Mouse (Mus musculus) intestine, postnatal 0 days (tissue): ENCODE measurements around the gene Zfp58. TPM values are rescaled to one million over a fixed set of nuclear protein-coding genes. Genes with fewer than 3 reads are reported as not detected.

Experiments used
- ATAC-seq: fragments of 200-750 bp; cut with Nextera tagmentation; 2 replicates; pipeline ENCODE4 v1.8.0; 2017; ENCODE audit warnings: mild to moderate bottlenecking, moderate TSS enrichment, moderate library complexity
- H3K27ac ChIP-seq: fragments of 300-500 bp; sonication (generic); 2 replicates; pipeline ENCODE4 v1.5.1; 2014; ENCODE audit warnings: mild to moderate bottlenecking, low read depth, low read length, moderate library complexity
- H3K27me3 ChIP-seq: fragments of 300-500 bp; sonication (generic); replicated peaks from 2 replicates; pipeline ENCODE4 v1.6.1; 2014; ENCODE audit warnings: low read length, mixed read lengths; ENCODE audit not compliant: control insufficient read depth, insufficient read depth
- H3K36me3 ChIP-seq: fragments of 300-500 bp; sonication (generic); 2 replicates; pipeline ENCODE4 v1.6.1; 2014; ENCODE audit warnings: mild to moderate bottlenecking, moderate library complexity; ENCODE audit not compliant: control insufficient read depth, insufficient read depth
- H3K4me1 ChIP-seq: fragments of 300-500 bp; sonication (generic); replicated peaks from 2 replicates; pipeline ENCODE4 v1.6.1; 2014; ENCODE audit warnings: antibody characterized with exemption, low read length, mixed read lengths; ENCODE audit not compliant: control insufficient read depth, insufficient read depth
- H3K4me2 ChIP-seq: fragments of 300-500 bp; sonication (generic); replicated peaks from 2 replicates; pipeline ENCODE4 v1.6.1; 2014; ENCODE audit warnings: low read depth, mild to moderate bottlenecking, moderate library complexity
- H3K4me3 ChIP-seq: fragments of 300-500 bp; sonication (generic); 2 replicates; pipeline ENCODE4 v1.5.1; 2014; ENCODE audit warnings: low read depth, low read length
- H3K9ac ChIP-seq: fragments of 300-500 bp; sonication (generic); 2 replicates; pipeline ENCODE4 v1.6.1; 2014; ENCODE audit warnings: mild to moderate bottlenecking, low read depth, low read length
- H3K9me3 ChIP-seq: fragments of 300-500 bp; sonication (generic); 2 replicates; pipeline ENCODE4 v1.6.1; 2016; ENCODE audit warnings: mixed run types; ENCODE audit not compliant: control insufficient read depth
- CTCF ChIP-seq: sonication (generic); IDR thresholded peaks from 2 replicates; pipeline ENCODE4 v1.5.1; 2016; ENCODE audit warnings: low read depth, mild to moderate bottlenecking, control low read depth, antibody characterized with exemption, moderate library complexity
- WGBS: fragments of 180-500 bp; shearing (Covaris S2); extraction: QIAGEN DNeasy Blood & Tissue Kit; methylation state at CpG from one replicate; pipeline ENCODE4 v1.1.7; 2014; 5-methylcytosine and 5-hydroxymethylcytosine counted together
- polyA plus RNA-seq: library from polyadenylated mRNA; unstranded; fragments of >200 nt; fragmentation: Nextera tagmentation; extraction: Ambion mirVana; gene quantifications from 2 replicates; pipeline ENCODE4 v1.2.1, GENCODE M21; 2015

The Zfp58 gene
- polyA plus RNA-seq, 1 experiment from 2014 or later: 4.7 TPM

DNA sequence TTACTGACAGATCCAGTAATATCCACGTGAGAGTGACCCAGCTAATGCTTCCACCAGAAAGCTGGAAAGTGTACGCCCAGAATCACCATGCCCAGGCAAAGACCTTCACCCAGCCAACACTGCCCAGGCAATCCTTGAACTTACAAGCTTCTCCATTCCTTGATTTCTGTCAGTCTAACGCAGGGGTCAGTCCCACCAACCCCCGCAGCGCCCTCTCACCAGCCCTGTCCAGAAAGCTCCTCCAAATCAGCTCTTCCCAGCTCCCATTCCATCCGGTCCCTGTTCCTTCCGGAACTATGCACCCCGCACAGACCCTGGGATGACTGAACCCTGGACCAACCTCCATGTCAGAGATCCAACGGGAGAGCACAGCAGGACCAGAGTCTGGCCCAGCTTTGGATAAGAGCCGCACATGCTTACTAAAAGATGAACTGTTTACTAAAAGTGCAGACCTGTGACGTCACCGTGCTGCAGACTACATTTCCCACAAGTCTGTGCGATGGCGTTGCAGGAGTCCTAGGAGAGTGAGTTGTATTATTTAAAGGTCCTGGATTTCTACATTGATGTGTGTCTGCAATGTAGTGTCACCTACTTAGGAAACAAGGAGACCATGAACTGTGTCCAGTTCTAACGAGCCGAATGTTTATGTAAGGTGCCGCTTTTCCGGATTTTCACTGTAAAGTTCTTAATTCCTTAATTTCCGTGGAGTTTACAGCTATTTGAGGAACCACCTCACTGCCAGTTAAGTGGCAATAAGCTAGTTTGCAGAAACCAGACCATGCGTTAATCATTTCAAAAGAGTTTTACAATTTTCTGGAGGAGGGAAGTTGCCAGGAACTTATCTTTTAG lies 49.0 kb downstream of the Zfp58 start, which contains the start of gene Zfp874a:
Zfp874a (minus strand) TSS at position 453 of the 849 bp plus-strand sequence.
- peak; percentile 96 for ATAC-seq
- Histone ChIP-seq H3K27ac (no peak within 1 kb of the TSS; the same call in 1 of the 2 replicates), H3K4me1 (no peaks in the 10 kb centered on the region), H3K4me3 (peak within 1 kb of the TSS; percentile 63), H3K9ac (peak within 1 kb of the TSS; percentile 67), H3K9me3 (no peaks in the 10 kb centered on the region), H3K27me3 (no peaks in the 10 kb centered on the region), H3K36me3 (peaks cover 3% of the 10 kb centered on the region; the same call in 1 of the 2 replicates), H3K4me2 (peak within 1 kb of the TSS; percentile 75)
- TF ChIP-seq CTCF: no peak
- under 1% methylated on average over 20 of the region's 20 CpGs for WGBS

Other genes starting within 250 kb of the Zfp58 start
- 0.77 and 1.1 TPM in 2 replicates for gene Zfp458, start 222.1 kb downstream of the Zfp58 start, polyA plus RNA-seq
- gene Zfp457, start 194.1 kb downstream of the Zfp58 start, polyA plus RNA-seq: 0.27 and 0.46 TPM in 2 replicates
- 1.0 and 1.1 TPM in 2 replicates for gene Zfp595, start 168.0 kb downstream of the Zfp58 start, polyA plus RNA-seq
- 0.26 TPM in 1 of 2 replicates, not detected in the other for gene Gm28044, start 140.0 kb downstream of the Zfp58 start, polyA plus RNA-seq
- 0.83 and 0.90 TPM in 2 replicates for gene Zfp953, start 139.9 kb downstream of the Zfp58 start, polyA plus RNA-seq
- 0.38 and 0.42 TPM in 2 replicates for gene Gm28041, start 124.8 kb downstream of the Zfp58 start, polyA plus RNA-seq
- gene Zfp456, start 124.7 kb downstream of the Zfp58 start, polyA plus RNA-seq: 1.1 and 1.4 TPM in 2 replicates
- gene Zfp429, start 100.7 kb downstream of the Zfp58 start, polyA plus RNA-seq: 4.1 and 5.0 TPM in 2 replicates
- 1.1 and 1.2 TPM in 2 replicates for gene Zfp459, start 79.1 kb downstream of the Zfp58 start, polyA plus RNA-seq
- 3.0 and 3.2 TPM in 2 replicates for gene Zfp874a, start 48.9 kb downstream of the Zfp58 start, polyA plus RNA-seq
- 1.2 and 1.3 TPM in 2 replicates for gene Zfp874b, start 16.3 kb downstream of the Zfp58 start, polyA plus RNA-seq
- not detected in 2 replicates for gene Gm26965, start 25.6 kb upstream of the Zfp58 start, polyA plus RNA-seq
- gene Zfp87, start 25.6 kb upstream of the Zfp58 start, polyA plus RNA-seq: 23.2 and 23.9 TPM in 2 replicates
- gene Zfp748, start 53.3 kb upstream of the Zfp58 start, polyA plus RNA-seq: 2.9 and 3.7 TPM in 2 replicates
- gene Zfp729b, start 109.2 kb upstream of the Zfp58 start, polyA plus RNA-seq: 1.9 and 2.3 TPM in 2 replicates
- not detected in 2 replicates for gene Gm49345, start 137.2 kb upstream of the Zfp58 start, polyA plus RNA-seq
- 1.8 and 1.9 TPM in 2 replicates for gene Zfp729a, start 137.2 kb upstream of the Zfp58 start, polyA plus RNA-seq
- 3.9 and 4.6 TPM in 2 replicates for gene Zfp738, start 186.5 kb upstream of the Zfp58 start, polyA plus RNA-seq
- 1.9 TPM in 2 replicates for gene Zfp65, start 228.6 kb upstream of the Zfp58 start, polyA plus RNA-seq